Mouse (Mus musculus) lung, embryonic 14.5 days (tissue): ENCODE results near the gene Ppp1r3f. TPM values are rescaled to one million over a fixed set of nuclear protein-coding genes. Genes with fewer than 3 reads are reported as not detected.

ENCODE experiments used
- ATAC-seq: fragments of 200-750 bp; cut with Nextera tagmentation; 2 replicates; pipeline ENCODE4 v1.8.0; 2017; ENCODE audit warnings: mild to moderate bottlenecking, moderate TSS enrichment, moderate library complexity; ENCODE audit not compliant: insufficient read depth
- DNase-seq: peaks from one replicate; pipeline ENCODE4 v3.0.0-alpha.2; 2015
- H3K27ac ChIP-seq: fragments of 300-500 bp; sonication (generic); 2 replicates; pipeline ENCODE4 v1.5.1; 2014; ENCODE audit warnings: low read depth, mild to moderate bottlenecking, moderate library complexity
- H3K27me3 ChIP-seq: fragments of 300-500 bp; sonication (generic); 2 replicates; pipeline ENCODE4 v1.6.1; 2014; ENCODE audit warnings: low read length, control low read depth; ENCODE audit not compliant: insufficient read depth
- H3K36me3 ChIP-seq: fragments of 300-500 bp; sonication (generic); 2 replicates; pipeline ENCODE4 v1.6.1; 2014; ENCODE audit warnings: control low read depth; ENCODE audit not compliant: insufficient read depth
- H3K4me1 ChIP-seq: fragments of 300-500 bp; sonication (generic); 2 replicates; pipeline ENCODE4 v1.6.1; 2014; ENCODE audit warnings: antibody characterized with exemption, control low read depth; ENCODE audit not compliant: insufficient read depth
- H3K4me2 ChIP-seq: fragments of 300-500 bp; sonication (generic); 2 replicates; pipeline ENCODE4 v1.6.1; 2014; ENCODE audit warnings: mild to moderate bottlenecking
- H3K4me3 ChIP-seq: fragments of 300-500 bp; sonication (generic); 2 replicates; pipeline ENCODE4 v1.5.1; 2014; ENCODE audit warnings: low read depth, low read length
- H3K9ac ChIP-seq: fragments of 300-500 bp; sonication (generic); 2 replicates; pipeline ENCODE4 v1.6.1; 2014
- H3K9me3 ChIP-seq: fragments of 300-500 bp; sonication (generic); 2 replicates; pipeline ENCODE4 v1.6.1; 2016; ENCODE audit warnings: low read depth, low read length, control low read depth
- CTCF ChIP-seq: IDR thresholded peaks from 2 replicates; pipeline ENCODE4 v1.5.1; 2016; ENCODE audit warnings: antibody characterized with exemption, low read depth
- WGBS: fragments of 180-500 bp; shearing (Covaris S2); extraction: QIAGEN DNeasy Blood & Tissue Kit; methylation state at CpG from one replicate; pipeline ENCODE4 v1.1.7; 2014; 5-methylcytosine and 5-hydroxymethylcytosine counted together
- polyA plus RNA-seq: library from polyadenylated mRNA; unstranded; fragments of >200 nt; fragmentation: Nextera tagmentation; extraction: Ambion mirVana; gene quantifications from 2 replicates; pipeline ENCODE4 v1.2.1, GENCODE M21; 2014

Gene Ppp1r3f
- polyA plus RNA-seq, 1 experiment from 2014 or later: 1.5 TPM

DNA sequence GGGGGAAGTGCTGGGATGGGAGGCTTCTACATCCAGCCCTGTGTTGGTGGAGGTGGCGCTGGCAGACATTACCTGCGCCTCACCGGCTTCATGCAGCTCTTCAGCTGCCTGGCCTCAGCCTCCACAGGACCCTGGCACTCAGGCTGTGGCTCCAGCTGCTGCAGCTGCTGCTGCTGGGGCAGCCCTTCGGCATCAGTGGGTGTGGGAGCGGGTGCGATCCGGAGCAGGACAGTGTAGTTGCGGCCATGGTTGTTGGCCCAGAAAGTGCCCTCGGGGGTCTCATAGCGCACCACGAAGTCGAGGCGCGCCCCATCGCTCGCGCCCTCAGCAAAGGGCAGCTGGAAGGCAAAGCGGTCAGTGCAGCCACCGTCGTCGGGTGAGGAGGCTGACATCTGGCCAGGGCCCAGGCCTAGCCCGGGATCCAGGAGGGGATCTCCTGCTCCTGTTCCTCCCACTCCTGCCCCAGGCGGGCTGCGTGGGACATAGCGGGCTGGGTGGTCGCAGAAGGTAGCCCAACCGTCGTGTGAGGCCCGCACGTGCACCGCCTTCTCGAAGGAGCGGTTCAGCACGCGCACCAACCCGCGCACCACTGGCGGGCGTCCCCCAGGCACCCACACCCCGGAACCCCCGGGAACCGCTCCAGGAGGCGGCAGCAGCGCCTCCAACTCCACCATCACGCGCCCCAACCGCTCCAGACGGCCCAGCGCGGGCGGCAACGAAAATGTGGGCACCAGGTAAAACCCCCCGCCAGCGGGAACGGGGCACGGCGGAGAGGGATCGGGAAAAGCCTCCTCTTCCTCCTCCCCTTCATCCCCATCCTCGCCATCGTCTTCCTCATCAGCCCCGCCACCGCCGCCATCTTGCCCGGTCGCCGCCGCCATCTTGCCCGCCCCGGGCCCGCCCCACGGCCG, 652 bp downstream of the Ppp1r3f start, which contains the start of gene Foxp3:
Gene Foxp3, plus strand, starts transcription at position 469 of the 911 bp plus-strand sequence.
- Histone ChIP-seq H3K27me3 (no peaks in the 10 kb centered on the region), H3K4me3 (peak within 1 kb of the TSS; percentile 53), H3K4me2 (peak within 1 kb of the TSS; percentile 72), H3K9me3 (no peaks in the 10 kb centered on the region), H3K9ac (peak within 1 kb of the TSS; percentile 67), H3K27ac (peak within 1 kb of the TSS; percentile 73), H3K36me3 (no peaks in the 10 kb centered on the region), H3K4me1 (no peaks in the 10 kb centered on the region)
- WGBS: 15% methylated on average over 64 of the region's 72 CpGs
- no peak for TF ChIP-seq CTCF
- ATAC-seq (peak; percentile 4), DNase-seq (peak; percentile 15)

DNA sequence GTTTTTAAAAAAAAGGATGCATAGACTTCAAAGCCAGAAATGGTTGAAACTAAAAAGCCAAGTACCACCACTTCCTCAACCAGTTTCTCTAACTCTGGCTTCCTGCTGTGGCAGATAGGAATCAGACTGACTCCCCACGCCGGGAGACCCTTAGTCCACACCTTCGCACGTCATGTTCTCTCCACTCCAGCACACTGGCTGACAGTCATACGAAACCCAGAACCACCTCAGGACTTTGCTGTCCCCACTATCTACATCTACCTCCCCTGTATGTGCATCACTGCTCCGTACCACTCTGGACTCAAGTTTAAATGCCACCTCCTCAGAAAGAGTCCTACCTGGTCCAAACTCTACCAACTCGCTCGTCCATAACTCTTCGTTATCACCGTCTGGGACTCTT, 1.6 kb downstream of the Ppp1r3f start:
- WGBS: 60% methylated on average over 10 of the region's 10 CpGs
- Histone ChIP-seq H3K36me3 (no peaks in the 10 kb centered on the region), H3K9me3 (no peaks in the 10 kb centered on the region), H3K4me1 (no peaks in the 10 kb centered on the region), H3K27ac (no peak overlapping the region), H3K9ac (no peak overlapping the region), H3K4me3 (0 out of 2 replicates have a peak overlapping the region, but pooled peaks have one; percentile 53), H3K4me2 (peak overlapping the region; percentile 72), H3K27me3 (no peaks in the 10 kb centered on the region)
- TF ChIP-seq CTCF: no peak
- ATAC-seq: no peak
- DNase-seq: no peak

DNA sequence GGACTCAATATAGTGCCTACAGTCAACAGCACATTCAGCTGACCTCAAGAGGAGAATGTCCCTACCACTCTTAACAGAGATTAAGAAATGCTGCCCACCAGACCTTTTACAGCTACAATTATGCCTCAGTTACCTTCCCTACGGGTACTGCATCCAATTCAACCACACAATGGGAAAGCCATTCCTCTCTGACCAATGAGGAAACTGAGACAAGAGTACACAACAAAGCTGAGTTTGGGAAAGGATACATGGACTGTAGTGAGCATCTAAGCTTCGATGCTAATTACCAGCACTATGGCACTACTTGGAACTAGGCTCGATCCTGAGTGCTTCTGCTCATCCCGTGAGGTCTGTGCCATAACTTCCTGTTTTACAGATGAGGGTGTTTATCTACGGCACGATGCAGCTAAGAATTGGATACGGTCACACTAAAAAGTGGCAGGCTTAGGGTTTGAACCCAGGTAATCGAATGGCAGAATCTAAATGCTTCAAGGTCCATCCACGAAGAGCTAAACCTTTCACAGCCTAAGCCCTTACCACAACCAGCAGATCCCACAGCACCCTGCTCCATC, 2.4 kb downstream of the Ppp1r3f start:
- Histone ChIP-seq H3K4me2 (no peak overlapping the region), H3K9ac (no peak overlapping the region)

DNA sequence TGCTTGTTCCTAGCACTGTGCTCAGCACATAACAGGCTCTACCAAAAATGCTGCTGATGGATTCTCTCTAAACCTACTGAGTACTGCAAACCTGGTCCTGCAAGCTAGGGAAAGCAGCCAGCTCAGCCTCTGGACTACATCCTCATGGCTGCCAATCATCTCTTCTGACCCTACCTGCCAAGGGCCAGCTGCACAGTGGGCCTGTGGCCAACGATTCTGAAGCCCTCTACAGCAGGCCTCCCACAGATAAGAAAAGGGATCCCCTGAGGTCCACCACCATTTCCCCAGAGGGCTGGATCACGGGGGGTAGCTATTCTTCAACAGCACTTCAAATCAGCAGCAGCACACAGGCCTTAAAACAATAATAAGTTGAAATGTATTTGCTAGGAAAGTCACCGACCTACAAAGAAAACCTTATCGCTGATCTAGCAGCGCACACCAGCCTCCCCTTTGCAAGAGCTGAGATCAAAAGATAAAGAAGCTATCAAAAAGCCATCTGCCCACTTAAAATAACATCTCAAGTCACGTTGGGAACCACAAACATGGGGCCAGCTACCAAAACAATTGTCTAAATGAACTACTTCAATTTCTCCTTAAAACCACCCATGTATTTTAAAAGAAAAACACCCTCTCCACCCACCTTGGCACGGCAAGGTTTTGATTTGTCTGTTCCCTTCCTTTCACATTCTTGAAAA, 3.5 kb downstream of the Ppp1r3f start:
- Histone ChIP-seq H3K27me3 (no peaks in the 10 kb centered on the region), H3K36me3 (no peaks in the 10 kb centered on the region), H3K4me2 (no peak overlapping the region), H3K9ac (no peak overlapping the region), H3K4me3 (no peak overlapping the region), H3K4me1 (no peaks in the 10 kb centered on the region), H3K9me3 (no peaks in the 10 kb centered on the region), H3K27ac (no peak overlapping the region)
- no peak for DNase-seq
- TF ChIP-seq CTCF: no peak
- ATAC-seq: no peak
- 37% methylated on average over 7 of the region's 7 CpGs for WGBS

More for the DNA sequence above, 2.4 kb downstream of the Ppp1r3f start:
- ATAC-seq: no peak
- Histone ChIP-seq H3K27ac (no peak overlapping the region), H3K27me3 (no peaks in the 10 kb centered on the region), H3K36me3 (no peaks in the 10 kb centered on the region), H3K9me3 (no peaks in the 10 kb centered on the region), H3K4me1 (no peaks in the 10 kb centered on the region), H3K4me3 (no peak overlapping the region)
- no peak for DNase-seq
- no peak for TF ChIP-seq CTCF
- 86% methylated on average over 9 of the region's 9 CpGs for WGBS

DNA sequence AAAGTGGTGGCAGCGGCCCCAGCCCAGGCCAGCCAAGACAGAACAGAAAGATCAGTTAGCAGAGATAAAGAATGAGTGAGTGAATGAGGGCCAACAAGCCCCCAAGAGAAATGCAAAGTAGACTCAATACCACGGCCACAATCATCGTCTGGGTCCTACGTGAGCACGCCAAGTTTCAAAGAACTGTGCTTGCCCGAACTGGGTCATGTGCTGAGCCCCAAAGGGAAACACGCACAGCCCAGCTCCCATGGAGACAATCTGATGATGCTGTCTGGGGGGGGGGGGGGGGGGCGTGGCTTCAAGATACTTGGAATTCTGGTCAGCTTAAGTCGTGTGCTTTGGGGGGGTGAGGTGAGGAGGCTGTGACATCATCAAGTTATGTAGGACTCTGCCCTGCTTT, 6.6 kb downstream of the Ppp1r3f start:
- ATAC-seq: no peak; the same call in 1 of the 2 replicates
- H3K9ac ChIP-seq: no peak overlapping the region
- DNase-seq: no peak
- no peak overlapping the region for H3K4me3 ChIP-seq
- no peaks in the 10 kb centered on the region for H3K27me3 ChIP-seq
- 69% methylated on average over 9 of the region's 9 CpGs for WGBS
- no peaks in the 10 kb centered on the region for H3K9me3 ChIP-seq
- H3K27ac ChIP-seq: no peak overlapping the region
- TF ChIP-seq CTCF: no peak
- no peak overlapping the region for H3K4me2 ChIP-seq
- H3K4me1 ChIP-seq: no peaks in the 10 kb centered on the region
- no peaks in the 10 kb centered on the region for H3K36me3 ChIP-seq

DNA sequence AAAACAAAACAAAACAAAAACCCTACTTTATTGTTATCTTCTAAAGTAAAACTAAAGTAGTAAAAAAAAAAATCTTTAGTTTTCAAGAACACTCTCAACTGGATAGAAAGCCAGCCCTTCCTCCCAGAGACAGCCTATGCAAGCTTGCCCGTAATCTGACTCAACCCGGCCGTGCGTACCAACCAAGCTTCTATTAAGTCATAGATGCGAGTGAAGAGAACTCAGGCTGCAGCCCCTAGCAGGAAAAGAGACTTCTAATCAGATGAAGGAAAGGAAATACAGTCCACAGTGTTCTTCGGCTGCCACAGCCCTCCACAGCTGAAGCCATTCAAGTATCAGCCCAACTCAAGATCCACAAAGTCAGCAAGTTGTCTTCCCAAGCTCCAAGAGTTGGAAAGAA, 7.7 kb downstream of the Ppp1r3f start:
- ATAC-seq: no peak
- 65% methylated on average over 6 of the region's 6 CpGs for WGBS
- Histone ChIP-seq H3K4me3 (no peak overlapping the region), H3K4me2 (no peak overlapping the region), H3K27ac (no peak overlapping the region), H3K9me3 (no peaks in the 10 kb centered on the region), H3K9ac (no peak overlapping the region), H3K27me3 (no peaks in the 10 kb centered on the region), H3K36me3 (no peaks in the 10 kb centered on the region), H3K4me1 (no peaks in the 10 kb centered on the region)
- no peak for DNase-seq
- TF ChIP-seq CTCF: no peak

DNA sequence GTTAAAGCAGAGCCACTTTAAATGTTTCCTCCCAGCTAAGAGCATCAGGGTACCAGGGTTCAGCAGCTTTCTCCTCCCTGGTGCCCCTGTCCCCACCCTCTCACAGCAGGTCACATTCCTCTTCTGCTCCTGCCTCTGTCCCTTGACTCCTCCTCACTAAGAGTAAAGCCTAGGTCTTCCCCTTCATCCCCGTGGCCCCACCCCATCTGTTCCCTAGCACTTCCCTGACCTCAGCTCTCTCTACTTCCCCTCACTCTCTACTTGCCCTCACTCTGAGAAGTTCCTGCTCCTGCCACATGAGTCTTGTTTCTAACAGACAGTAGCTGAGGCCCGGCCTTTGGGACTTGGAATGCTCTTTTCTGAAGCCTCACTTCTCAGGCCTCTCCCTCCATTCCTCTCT, 11.0 kb downstream of the Ppp1r3f start:
- DNase-seq (no peak), ATAC-seq (no peak)
- WGBS: 11% methylated on average over 2 of the region's 2 CpGs
- Histone ChIP-seq H3K9ac (no peak overlapping the region), H3K27me3 (no peaks in the 10 kb centered on the region), H3K27ac (no peak overlapping the region), H3K4me3 (no peak overlapping the region), H3K4me2 (no peak overlapping the region), H3K4me1 (no peaks in the 10 kb centered on the region), H3K36me3 (no peaks in the 10 kb centered on the region), H3K9me3 (no peaks in the 10 kb centered on the region)
- TF ChIP-seq CTCF: no peak
